Mouse (Mus musculus) forebrain, postnatal 0 days (tissue): ENCODE data around the gene Shc4. TPM values are rescaled to one million over a fixed set of nuclear protein-coding genes. Genes with fewer than 3 reads are reported as not detected.

ENCODE experiments used
- ATAC-seq: fragments of 200-750 bp; cut with Nextera tagmentation; 2 replicates; pipeline ENCODE4 v1.8.0; 2017; ENCODE audit warnings: mild to moderate bottlenecking, moderate library complexity
- DNase-seq: peaks from one replicate; pipeline ENCODE4 v3.0.0-alpha.2; 2015
- H3K27ac ChIP-seq: fragments of 300-500 bp; sonication (generic); 2 replicates; pipeline ENCODE4 v1.5.1; 2014; ENCODE audit warnings: low read depth, mild to moderate bottlenecking, antibody characterized with exemption, low read length, moderate library complexity, mixed read lengths
- H3K27me3 ChIP-seq: fragments of 300-500 bp; sonication (generic); 2 replicates; pipeline ENCODE4 v1.6.1; 2014; ENCODE audit warnings: mild to moderate bottlenecking, low read length, mixed read lengths; ENCODE audit not compliant: insufficient read depth
- H3K36me3 ChIP-seq: fragments of 300-500 bp; sonication (generic); 2 replicates; pipeline ENCODE4 v1.6.1; 2014; ENCODE audit warnings: mild to moderate bottlenecking, moderate library complexity; ENCODE audit not compliant: insufficient read depth
- H3K4me1 ChIP-seq: fragments of 300-500 bp; sonication (generic); 2 replicates; pipeline ENCODE4 v1.6.1; 2014; ENCODE audit warnings: antibody characterized with exemption; ENCODE audit not compliant: insufficient read depth
- H3K4me2 ChIP-seq: fragments of 300-500 bp; sonication (generic); 2 replicates; pipeline ENCODE4 v1.6.1; 2014; ENCODE audit warnings: low read depth, mild to moderate bottlenecking, moderate library complexity
- H3K4me3 ChIP-seq: fragments of 300-500 bp; sonication (generic); 2 replicates; pipeline ENCODE4 v1.5.1; 2014; ENCODE audit warnings: low read depth, low read length, mixed read lengths
- H3K9ac ChIP-seq: fragments of 300-500 bp; sonication (generic); 2 replicates; pipeline ENCODE4 v1.6.1; 2014; ENCODE audit warnings: mild to moderate bottlenecking
- H3K9me3 ChIP-seq: fragments of 300-500 bp; sonication (generic); 2 replicates; pipeline ENCODE4 v1.6.1; 2016; ENCODE audit warnings: low read length
- CTCF ChIP-seq: sonication (generic); IDR thresholded peaks from 2 replicates; pipeline ENCODE4 v1.5.1; 2016; ENCODE audit warnings: antibody characterized with exemption, control low read depth, low read depth
- WGBS: fragments of 180-500 bp; shearing (Covaris S2); extraction: QIAGEN DNeasy Blood & Tissue Kit; methylation state at CpG from one replicate; pipeline ENCODE4 v1.1.7; 2014; 5-methylcytosine and 5-hydroxymethylcytosine counted together
- polyA plus RNA-seq: library from polyadenylated mRNA; unstranded; fragments of >200 nt; fragmentation: Nextera tagmentation; extraction: Ambion mirVana; gene quantifications from 2 replicates; pipeline ENCODE4 v1.2.1, GENCODE M21; 2015
- total RNA-seq: library from RNA; depleted of rRNA; stranded (reverse); fragments of >200 nt; gene quantifications from 2 replicates; pipeline ENCODE4 v1.2.3, GENCODE M21; 2014

Gene Shc4
- total and polyA plus RNA-seq, 2 experiments from 2014 or later: 2.5 to 6.8 TPM

GRCm38 (mm10) chr2:125716599-125716998 lies 7.3 kb downstream of the Shc4 start:
- Histone ChIP-seq H3K9me3 (no peaks in the 10 kb centered on the region), H3K9ac (no peak overlapping the region), H3K27me3 (no peaks in the 10 kb centered on the region), H3K4me2 (no peak overlapping the region), H3K4me1 (no peaks in the 10 kb centered on the region), H3K36me3 (no peaks in the 10 kb centered on the region), H3K4me3 (no peak overlapping the region), H3K27ac (no peak overlapping the region)
- no peak for TF ChIP-seq CTCF
- ATAC-seq: no peak
- WGBS: 88% methylated on average over 8 of the region's 8 CpGs
- DNase-seq: no peak

GRCm38 (mm10) chr2:125706510-125706921 lies 17.4 kb downstream of the Shc4 start:
- Histone ChIP-seq H3K27me3 (no peaks in the 10 kb centered on the region), H3K4me1 (no peaks in the 10 kb centered on the region), H3K4me2 (no peak overlapping the region), H3K27ac (no peak overlapping the region), H3K9me3 (no peaks in the 10 kb centered on the region), H3K9ac (no peak overlapping the region), H3K36me3 (no peaks in the 10 kb centered on the region), H3K4me3 (no peak overlapping the region)
- WGBS: 47% methylated on average over 5 of the region's 5 CpGs
- TF ChIP-seq CTCF: no peak
- ATAC-seq: no peak
- no peak for DNase-seq

- Histone ChIP-seq H3K9ac (no peak overlapping the region), H3K27ac (no peak overlapping the region), H3K36me3 (no peaks in the 10 kb centered on the region), H3K4me3 (no peak overlapping the region), H3K9me3 (no peaks in the 10 kb centered on the region), H3K27me3 (no peaks in the 10 kb centered on the region), H3K4me2 (no peak overlapping the region), H3K4me1 (no peaks in the 10 kb centered on the region)
- DNase-seq: no peak
- 30% methylated on average over 12 of the region's 12 CpGs for WGBS
- ATAC-seq: peak; percentile 69
- TF ChIP-seq CTCF: no peak
These were observed 18.9 kb downstream of the Shc4 start for GRCm38 (mm10) chr2:125704907-125705631.

- Histone ChIP-seq H3K9ac (no peak overlapping the region), H3K4me3 (no peak overlapping the region), H3K9me3 (no peaks in the 10 kb centered on the region), H3K4me2 (no peak overlapping the region), H3K36me3 (no peaks in the 10 kb centered on the region), H3K27me3 (no peaks in the 10 kb centered on the region), H3K27ac (no peak overlapping the region), H3K4me1 (no peaks in the 10 kb centered on the region)
- ATAC-seq: no peak
- no peak for DNase-seq
- no peak for TF ChIP-seq CTCF
- WGBS: 93% methylated on average over 2 of the region's 2 CpGs
These were observed 21.1 kb downstream of the Shc4 start for GRCm38 (mm10) chr2:125702851-125703250.

GRCm38 (mm10) chr2:125701606-125702005 lies 22.3 kb downstream of the Shc4 start:
- H3K27ac ChIP-seq: no peak overlapping the region
- no peaks in the 10 kb centered on the region for H3K9me3 ChIP-seq
- H3K4me1 ChIP-seq: no peaks in the 10 kb centered on the region
- ATAC-seq (no peak), DNase-seq (no peak)
- H3K27me3 ChIP-seq: no peaks in the 10 kb centered on the region
- WGBS: 84% methylated on average over 2 of the region's 2 CpGs
- TF ChIP-seq CTCF: no peak
- H3K4me2 ChIP-seq: no peak overlapping the region
- H3K36me3 ChIP-seq: no peaks in the 10 kb centered on the region
- H3K9ac ChIP-seq: no peak overlapping the region
- H3K4me3 ChIP-seq: no peak overlapping the region

GRCm38 (mm10) chr2:125696219-125696618 lies 27.7 kb downstream of the Shc4 start:
- no peak overlapping the region for H3K27ac ChIP-seq

GRCm38 (mm10) chr2:125694798-125695197 lies 29.1 kb downstream of the Shc4 start:
- WGBS: 88% methylated on average over 2 of the region's 2 CpGs
- no peak for ATAC-seq
- H3K4me1 ChIP-seq: no peaks in the 10 kb centered on the region
- H3K4me2 ChIP-seq: no peak overlapping the region
- no peaks in the 10 kb centered on the region for H3K36me3 ChIP-seq
- H3K9me3 ChIP-seq: no peaks in the 10 kb centered on the region
- no peak for TF ChIP-seq CTCF
- no peak overlapping the region for H3K27ac ChIP-seq
- no peaks in the 10 kb centered on the region for H3K27me3 ChIP-seq
- no peak overlapping the region for H3K4me3 ChIP-seq
- H3K9ac ChIP-seq: no peak overlapping the region
- DNase-seq: no peak

More at GRCm38 (mm10) chr2:125696219-125696618, 27.7 kb downstream of the Shc4 start:
- no peak for ATAC-seq
- no peak overlapping the region for H3K4me3 ChIP-seq
- no peak for DNase-seq
- H3K4me2 ChIP-seq: no peak overlapping the region
- H3K27me3 ChIP-seq: no peaks in the 10 kb centered on the region
- no peak for TF ChIP-seq CTCF
- H3K9me3 ChIP-seq: no peaks in the 10 kb centered on the region
- H3K36me3 ChIP-seq: no peaks in the 10 kb centered on the region
- no peaks in the 10 kb centered on the region for H3K4me1 ChIP-seq
- 53% methylated on average over 2 of the region's 2 CpGs for WGBS
- no peak overlapping the region for H3K9ac ChIP-seq
